Mouse (Mus musculus) inflammation-experienced regulatory T-cells (primary cell): ENCODE data around the gene Kif26a. TPM values are rescaled to one million over a fixed set of nuclear protein-coding genes. Genes with fewer than 3 reads are reported as not detected.

Experiments used
- polyA plus RNA-seq, 2 experiments: library from polyadenylated mRNA; unstranded; fragments of 100-300 nt; shearing (Covaris generic); gene quantifications; one replicate each; pipeline ENCODE4 v1.2.1; 2017

The Kif26a gene
- under 1 TPM; 0.06 to 0.92 TPM for polyA plus RNA-seq

DNA sequence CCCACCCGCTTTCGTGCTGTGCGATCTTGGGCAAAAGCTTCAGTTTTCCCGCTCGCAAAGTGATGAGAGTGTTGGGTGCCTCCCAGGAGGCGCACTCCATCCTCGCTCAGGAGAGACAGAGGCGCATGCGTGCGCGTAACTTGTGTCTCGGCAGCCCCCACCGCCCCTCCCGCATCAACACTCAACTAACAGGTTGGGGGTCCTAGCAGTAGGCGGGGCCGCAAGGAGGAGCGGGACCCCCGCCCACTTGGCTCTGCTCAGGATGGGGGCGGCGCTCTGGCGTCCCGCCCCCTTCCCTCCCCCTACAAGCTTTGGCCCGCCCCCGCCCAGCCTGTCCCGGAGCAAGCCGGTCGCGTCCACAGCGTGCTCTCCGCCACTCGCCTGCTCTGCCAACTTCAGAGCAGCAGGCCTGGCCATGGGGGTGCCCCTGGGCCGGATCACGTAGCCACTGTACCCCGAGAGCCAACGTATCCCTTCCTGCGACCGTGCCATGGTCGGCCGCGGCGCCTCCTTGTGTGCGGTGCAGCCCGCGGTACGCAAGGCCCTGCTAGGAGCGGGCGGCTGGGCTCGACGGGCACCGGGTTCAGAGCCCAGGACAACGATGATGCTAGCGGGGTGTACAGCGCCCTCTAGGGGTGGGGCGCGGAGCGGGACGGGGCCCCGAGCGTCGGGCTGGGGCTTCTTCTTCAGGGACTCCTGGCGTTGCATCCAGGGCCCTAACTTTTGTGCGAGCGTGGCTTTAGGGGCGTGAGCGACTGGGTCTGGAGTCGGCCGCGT is at the start of gene Kif26a:
Kif26a (plus strand) TSS at position 334 of the 777 bp plus-strand sequence.

DNA sequence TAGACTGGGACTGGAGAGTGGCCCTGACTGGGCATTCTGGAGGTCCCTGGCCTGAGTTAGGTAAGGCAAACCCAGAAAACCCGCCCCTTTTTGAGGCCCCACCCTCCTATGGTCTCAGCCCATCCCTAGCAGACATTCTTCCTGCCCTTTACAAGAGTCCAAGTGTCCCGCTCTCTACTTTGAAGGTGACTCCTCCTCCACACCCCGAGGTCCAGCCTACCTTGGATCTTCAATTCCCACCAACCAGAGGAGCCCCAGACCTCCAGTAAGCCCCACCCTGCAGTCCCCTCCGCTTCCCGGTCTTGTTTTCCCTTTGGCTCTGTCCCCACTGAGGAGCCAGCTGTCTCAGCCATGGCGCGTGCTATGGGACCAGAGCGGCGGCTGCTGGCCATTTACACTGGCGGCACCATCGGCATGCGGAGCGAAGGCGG is 39.5 kb upstream of the Kif26a start, which contains the start of gene Aspg:
Aspg (plus strand) TSS at position 139 of the 431 bp plus-strand sequence.

Other genes starting within 250 kb of the Kif26a start
- gene Ppp1r13b, start 238.1 kb upstream of the Kif26a start, polyA plus RNA-seq, result 10 to 100 TPM; 63.0 to 79.4 TPM
- gene Atp5mpl, start 179.2 kb upstream of the Kif26a start, polyA plus RNA-seq, result 100 to 1,000 TPM; 177 to 189 TPM
- under 1 TPM; 0.29 to 0.47 TPM for gene Tdrd9, start 174.6 kb upstream of the Kif26a start, polyA plus RNA-seq
- gene Rd3l, start 164.9 kb upstream of the Kif26a start, polyA plus RNA-seq, result not detected
- 1 to 10 TPM in 1 of 2 experiments, not detected in 1; 1.2 TPM for gene Aspg, start 39.5 kb upstream of the Kif26a start, polyA plus RNA-seq